Mouse (Mus musculus) cerebellum, adult 2 months (tissue): ENCODE measurements at regions not wholly inside any gene's neighbourhood (a gene's known extent, or its start where the extent isn't known, plus 50 kb on each side); places are given as distances from the start of the nearest gene placed in this dataset.

ENCODE experiments used
- CTCF ChIP-seq: fragments of 200-500 bp; IDR thresholded peaks from 2 replicates; pipeline ENCODE4 v1.5.1; 2011; ENCODE audit warnings: low read depth, mild to moderate bottlenecking, control low read depth, low read length, moderate library complexity, borderline replicate concordance; ENCODE audit not compliant: insufficient read depth
- POLR2A ChIP-seq: fragments of 200-500 bp; IDR thresholded peaks from 2 replicates; pipeline ENCODE4 v1.6.1; 2011; ENCODE audit warnings: low read length, control low read depth, borderline replicate concordance; ENCODE audit not compliant: insufficient read depth

- TF ChIP-seq CTCF, result no peak
- TF ChIP-seq POLR2A, result no peak
These were observed 76.8 kb upstream of the Peli1 start for GRCm38 (mm10) chr11:21014250-21014649.
